Mouse (Mus musculus): ENCODE data around the gene St6galnac5.

DNA sequence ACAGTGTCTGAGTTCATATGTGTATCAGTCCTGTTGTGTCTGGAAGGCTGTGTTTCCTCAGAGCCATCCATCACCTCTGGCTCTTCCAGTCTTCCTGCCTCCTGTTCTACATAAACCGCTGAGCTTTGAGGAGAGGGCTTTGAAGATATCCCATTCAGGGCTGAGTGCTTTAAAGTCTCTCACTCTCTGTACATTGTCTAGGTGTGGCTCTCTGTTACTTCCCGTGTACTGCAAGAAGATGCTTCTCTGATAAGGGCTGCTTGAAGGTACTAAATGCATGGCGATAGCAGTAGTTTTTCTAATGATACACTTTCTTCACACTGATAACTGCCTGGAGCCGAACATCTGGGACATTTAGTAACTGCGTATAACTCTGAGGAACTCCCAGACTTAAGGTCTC is 26.0 kb downstream of the St6galnac5 start:
- TF ChIP-seq CTCF (IDR thresholded peaks at IDR 0.05; ENCODE audit: insufficient read depth, low read depth, low read length) (no peak), POLR2A (IDR thresholded peaks at IDR 0.05; ENCODE audit: insufficient read depth, low read depth, low read length) (no peak)
